Comparison of ENCODE assay signal across 8 mouse cellular contexts in the genomic region with DNA sequence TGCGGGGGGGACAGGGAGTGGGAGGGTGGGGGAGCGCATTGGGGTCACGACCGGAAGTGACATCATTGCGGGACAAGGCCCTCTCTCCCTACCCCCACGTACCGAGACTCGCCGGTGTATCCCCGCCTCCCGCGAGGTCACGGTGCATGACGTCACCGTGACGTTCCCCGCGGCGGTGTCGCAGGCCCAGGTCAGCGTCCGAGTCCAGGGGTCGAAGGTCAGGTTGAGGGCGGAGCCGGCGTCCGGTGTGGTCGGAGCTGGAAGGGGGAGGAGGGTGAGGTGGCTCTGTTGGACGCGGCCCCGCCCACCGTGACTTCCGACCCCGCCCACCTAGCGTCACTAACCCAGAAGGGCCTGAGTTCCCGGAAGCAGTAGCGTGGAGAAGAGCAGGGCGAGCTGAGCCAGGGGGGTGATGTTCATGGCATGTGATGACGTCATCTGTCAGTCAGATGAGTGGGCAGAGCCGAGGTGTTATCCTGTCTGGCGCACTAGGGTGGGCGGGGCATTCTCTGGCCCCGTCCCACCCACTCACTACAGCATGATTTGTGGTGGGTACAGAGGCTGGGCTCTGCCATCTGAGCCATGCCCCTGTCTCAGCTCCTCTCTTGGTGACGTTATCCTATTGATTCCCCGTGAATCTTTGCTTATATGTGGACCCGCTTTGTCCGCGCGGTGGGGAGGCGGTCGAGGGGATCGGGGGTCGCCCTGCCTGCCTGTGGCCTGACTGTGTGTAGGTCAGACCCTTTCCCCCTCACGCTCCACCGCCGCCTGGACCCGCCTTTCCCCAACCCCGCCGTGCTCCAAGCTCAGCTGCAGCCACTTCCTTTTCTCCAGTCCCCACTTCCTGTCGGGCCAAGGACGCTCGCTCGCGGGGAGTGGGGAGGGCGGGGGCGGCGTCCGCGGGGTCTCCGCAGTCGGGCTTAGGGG. TPM values are rescaled to one million over a fixed set of nuclear protein-coding genes. Genes with fewer than 3 reads are reported as not detected.
DNase-seq lines count a peak whose midpoint lies in the region; ATAC-seq lines count a peak whose summit lies in the region.

No protein-coding gene starts in this region.

- no peaks in the 10 kb centered on the region for H3K36me3 ChIP-seq in intestine, embryonic 14.5 days (ENCODE audit: control insufficient read depth, insufficient read depth, low read length)

- H3K4me2 ChIP-seq in intestine, embryonic 14.5 days (ENCODE audit: low read length) = peak overlapping the region; percentile 61

- intact Hi-C loops in gastrocnemius, postnatal 36 days (cut with DNase I) = no loop called here
- intact Hi-C loops in left cerebral cortex, postnatal 10 days (cut with DNase I) = no loop called here

- H3K9me3 ChIP-seq in intestine, embryonic 14.5 days (ENCODE audit: control insufficient read depth, low read length) = 0 out of 2 replicates have a peak, but pooled peaks cover 2% of the 10 kb centered on the region

- no peaks in the 10 kb centered on the region for H3K4me1 ChIP-seq in intestine, embryonic 14.5 days (replicated peaks; ENCODE audit: control insufficient read depth, insufficient read depth, low read length)

- DNase-seq in adrenal gland, adult 2 months = peak; percentile 90
- DNase-seq in embryo, embryonic 11.5 days (ENCODE audit: low read depth, low spot score) = peak; percentile 74
- DNase-seq in gastrocnemius, postnatal 36 days = peak; percentile 57 to 59
- no peak for DNase-seq in intestine, embryonic 14.5 days (ENCODE audit: low spot score)
- DNase-seq in left cerebral cortex, postnatal 10 days (ENCODE audit: extremely low spot score in 1 of 2, low spot score in 2 of 2) = peak; percentile 91 to 93
- DNase-seq in right cerebral cortex, postnatal 25 days = peak; percentile 88
- peak; percentile 79 to 85 for DNase-seq in urinary bladder, postnatal 36 days (ENCODE audit: low spot score in 2 of 2)

- ATAC-seq in intestine, embryonic 14.5 days (replicated peaks; ENCODE audit: low FRiP score, low TSS enrichment, low read depth) = peak; percentile 91
- peak; percentile 84 for ATAC-seq in megakaryocyte-erythroid progenitor cell, adult 5-6 weeks (replicated peaks; ENCODE audit: low FRiP score, low TSS enrichment, poor library complexity, severe bottlenecking)

- WGBS in intestine, embryonic 14.5 days = 4% methylated on average over 65 of the region's 71 CpGs

- peak overlapping the region; percentile 51 for H3K9ac ChIP-seq in intestine, embryonic 14.5 days (ENCODE audit: low read length)

- peak overlapping the region; percentile 97 for H3K27ac ChIP-seq in intestine, embryonic 14.5 days (ENCODE audit: low read depth)

- no peaks in the 10 kb centered on the region for H3K27me3 ChIP-seq in intestine, embryonic 14.5 days (replicated peaks; ENCODE audit: control insufficient read depth, insufficient read depth, low read length)

- H3K4me3 ChIP-seq in intestine, embryonic 14.5 days (ENCODE audit: low read depth, low read length) = peak overlapping the region; percentile 61

RNA-seq across cellular contexts. Expression of a gene that starts 1.0 kb away (rescaled TPM):
- 10 to 100 TPM; 24.5 to 29.1 TPM for total RNA-seq in adrenal gland, adult 2 months (2021)
- 401 and 465 TPM in 2 replicates for polyA plus RNA-seq in adrenal gland, adult 2 months (2012; rRNA removed)
- total RNA-seq in gastrocnemius, postnatal 36 days (2021) = 1 to 10 TPM in 1 of 2 experiments, under 1 TPM in 1; 0.71 to 2.2 TPM
- 32.0 and 32.6 TPM in 2 replicates for polyA plus RNA-seq in intestine, embryonic 14.5 days (2014; fragmentation: Nextera tagmentation; extraction: Ambion mirVana)
- total RNA-seq in left cerebral cortex, postnatal 10 days (2021) = 10 to 100 TPM; 36.2 to 42.3 TPM
- 27.9 and 37.1 TPM in 2 replicates for total RNA-seq in megakaryocyte-erythroid progenitor cell, adult 5-6 weeks (2014; fragmentation: Nextera tagmentation)
- total RNA-seq in megakaryocyte-erythroid progenitor cell, adult 5-6 weeks (2017) = 6.1 and 16.6 TPM in 2 replicates

RNA-seq across cellular contexts. Expression of a gene that starts 43.5 kb away (rescaled TPM):
- not detected for total RNA-seq in adrenal gland, adult 2 months (2021)
- polyA plus RNA-seq in adrenal gland, adult 2 months (2012; rRNA removed) = not detected in 2 replicates
- total RNA-seq in gastrocnemius, postnatal 36 days (2021) = not detected
- polyA plus RNA-seq in intestine, embryonic 14.5 days (2014; fragmentation: Nextera tagmentation; extraction: Ambion mirVana) = not detected in 2 replicates
- total RNA-seq in left cerebral cortex, postnatal 10 days (2021) = not detected
- total RNA-seq in megakaryocyte-erythroid progenitor cell, adult 5-6 weeks (2014; fragmentation: Nextera tagmentation) = not detected in 2 replicates
- not detected in 2 replicates for total RNA-seq in megakaryocyte-erythroid progenitor cell, adult 5-6 weeks (2017)

RNA-seq across cellular contexts. Expression of a gene that starts 51.1 kb away (rescaled TPM):
- not detected for total RNA-seq in adrenal gland, adult 2 months (2021)
- not detected in 2 replicates for polyA plus RNA-seq in adrenal gland, adult 2 months (2012; rRNA removed)
- total RNA-seq in gastrocnemius, postnatal 36 days (2021) = not detected
- 0.24 and 0.40 TPM in 2 replicates for polyA plus RNA-seq in intestine, embryonic 14.5 days (2014; fragmentation: Nextera tagmentation; extraction: Ambion mirVana)
- under 1 TPM; 0.26 to 0.75 TPM for total RNA-seq in left cerebral cortex, postnatal 10 days (2021)
- 1.1 TPM in 1 of 2 replicates, not detected in the other for total RNA-seq in megakaryocyte-erythroid progenitor cell, adult 5-6 weeks (2014; fragmentation: Nextera tagmentation)
- not detected in 2 replicates for total RNA-seq in megakaryocyte-erythroid progenitor cell, adult 5-6 weeks (2017)
